Mouse (Mus musculus): ENCODE measurements around the gene Dclk3. TPM values are rescaled to one million over a fixed set of nuclear protein-coding genes. Genes with fewer than 3 reads are reported as not detected.

The Dclk3 gene
- polyA plus RNA-seq, 1 experiment from 2014 or later = not detected

GRCm38 (mm10) chr9:111534744-111535423, 96.0 kb downstream of the Dclk3 start:
- Histone ChIP-seq H3K4me2 (no peak overlapping the region), H3K4me3 (replicated peaks) (no peak overlapping the region), H3K27me3 (no peaks in the 10 kb centered on the region), H3K27ac (replicated peaks) (no peak overlapping the region), H3K9ac (no peak overlapping the region), H3K9me3 (replicated peaks) (no peaks in the 10 kb centered on the region), H3K36me3 (replicated peaks) (no peaks in the 10 kb centered on the region), H3K4me1 (replicated peaks) (0 out of 2 replicates have a peak, but pooled peaks cover 5% of the 10 kb centered on the region)
- peak; percentile 76 for ATAC-seq (ENCODE audit: insufficient read depth)
- 25% methylated on average over 7 of the region's 7 CpGs for WGBS (ENCODE audit: insufficient replicate concordance)

GRCm38 (mm10) chr9:111535445-111536064, 96.7 kb downstream of the Dclk3 start:
- peak; percentile 25; the same call in 1 of the 2 replicates for ATAC-seq (ENCODE audit: insufficient read depth)
- Histone ChIP-seq H3K9ac (no peak overlapping the region), H3K36me3 (replicated peaks) (no peaks in the 10 kb centered on the region), H3K9me3 (replicated peaks) (no peaks in the 10 kb centered on the region), H3K4me1 (replicated peaks) (0 out of 2 replicates have a peak, but pooled peaks cover 5% of the 10 kb centered on the region), H3K4me3 (replicated peaks) (no peak overlapping the region), H3K27me3 (no peaks in the 10 kb centered on the region), H3K27ac (replicated peaks) (no peak overlapping the region), H3K4me2 (no peak overlapping the region)
- 52% methylated on average over 8 of the region's 8 CpGs for WGBS (ENCODE audit: insufficient replicate concordance)

Other genes with a start within 250 kb of the Dclk3 start
- gene Mlh1, start 167.3 kb upstream of the Dclk3 start, polyA plus RNA-seq (2015; fragmentation: Nextera tagmentation; extraction: Ambion mirVana) = 21.4 and 23.6 TPM in 2 replicates
- 6.6 and 7.2 TPM in 2 replicates for gene Epm2aip1, start 167.2 kb upstream of the Dclk3 start, polyA plus RNA-seq (2015; fragmentation: Nextera tagmentation; extraction: Ambion mirVana)
- 0.06 TPM in 1 of 2 replicates, not detected in the other for gene Trank1, start 127.3 kb upstream of the Dclk3 start, polyA plus RNA-seq (2015; fragmentation: Nextera tagmentation; extraction: Ambion mirVana)